ENCODE assay signal across 9 mouse cellular contexts in the genomic region with DNA sequence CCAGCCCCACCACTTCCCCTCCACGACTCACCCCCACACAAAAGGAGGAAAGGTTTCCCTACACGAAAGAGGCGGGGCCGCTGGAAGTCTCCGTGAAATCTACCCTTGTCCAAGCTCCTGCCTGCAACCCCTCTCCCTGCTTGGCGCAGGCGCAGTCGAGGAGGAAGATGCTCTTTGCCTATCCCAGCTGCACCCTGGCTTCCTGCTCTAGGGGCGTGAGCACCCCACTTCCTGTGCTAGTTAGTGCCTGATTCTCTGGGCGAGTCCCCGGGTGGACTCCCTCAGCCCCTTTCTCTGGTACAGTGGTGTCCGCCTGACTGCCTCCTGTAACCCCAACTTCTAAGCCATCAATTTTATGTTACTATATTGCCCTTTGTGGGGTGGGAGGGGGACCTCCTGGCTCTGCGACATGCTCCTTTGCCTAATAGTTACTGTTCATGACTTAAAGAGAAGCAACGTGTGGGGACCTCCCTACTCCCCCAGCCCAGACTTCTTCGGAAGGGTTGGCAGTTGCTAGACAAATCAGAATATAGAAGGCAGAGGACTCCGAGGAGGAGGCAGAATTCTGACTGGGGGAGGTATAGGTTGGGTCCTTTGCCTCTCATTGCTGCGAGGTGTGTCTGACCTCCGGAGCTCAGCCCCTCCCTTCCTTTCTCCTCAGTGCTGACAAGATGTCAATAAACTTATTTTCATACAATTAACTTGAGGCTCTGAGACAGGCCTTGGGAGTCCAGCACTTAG. TPM values are rescaled to one million over a fixed set of nuclear protein-coding genes. Genes with fewer than 3 reads are reported as not detected.
A peak's percentile ranks its signal among the peaks of the same experiment; 100 is the strongest.
DNase-seq lines count a peak whose midpoint lies in the region; ATAC-seq lines count a peak whose summit lies in the region.
"Had no signal": no experiment of that assay in that cellular context is flagged by ENCODE, and none has a peak within 500 bp of the region (broad histone marks: within the 10 kb centered on the region; RNA-seq: fewer than 3 reads in every experiment).

No protein-coding gene starts in this region.

- WGBS in forebrain, embryonic 16.5 days, result 52% methylated on average over 18 of the region's 18 CpGs
- WGBS in hindbrain, embryonic 12.5 days, result 41% methylated on average over 18 of the region's 18 CpGs
- 34% methylated on average over 18 of the region's 18 CpGs for WGBS in limb, embryonic 15.5 days
- 37% methylated on average over 18 of the region's 18 CpGs for WGBS in midbrain, embryonic 14.5 days

- peaks cover 4% of the 10 kb centered on the region; the same call in 1 of the 2 replicates for H3K36me3 ChIP-seq in forebrain, embryonic 16.5 days (ENCODE audit: control insufficient read depth, insufficient read depth)
- peaks cover 17% of the 10 kb centered on the region for H3K36me3 ChIP-seq in hindbrain, embryonic 12.5 days
- H3K36me3 ChIP-seq in limb, embryonic 15.5 days, result peaks cover 18% of the 10 kb centered on the region
- peaks cover 17% of the 10 kb centered on the region for H3K36me3 ChIP-seq in midbrain, embryonic 14.5 days (ENCODE audit: control insufficient read depth, insufficient read depth, low read length)

- ATAC-seq in forebrain, embryonic 16.5 days, result no peak
- ATAC-seq in hindbrain, embryonic 12.5 days (ENCODE audit: low FRiP score), result no peak
- ATAC-seq in limb, embryonic 15.5 days (ENCODE audit: insufficient number of reproducible peaks, low FRiP score, low TSS enrichment, low read depth), result no peak
- no peak for ATAC-seq in midbrain, embryonic 14.5 days (ENCODE audit: low FRiP score, low TSS enrichment)

- no peaks in the 10 kb centered on the region for H3K27me3 ChIP-seq in forebrain, embryonic 16.5 days (replicated peaks; ENCODE audit: control insufficient read depth, insufficient read depth, low read length)
- no peaks in the 10 kb centered on the region for H3K27me3 ChIP-seq in hindbrain, embryonic 12.5 days
- no peaks in the 10 kb centered on the region for H3K27me3 ChIP-seq in limb, embryonic 15.5 days
- no peaks in the 10 kb centered on the region for H3K27me3 ChIP-seq in midbrain, embryonic 14.5 days (ENCODE audit: control insufficient read depth, insufficient read depth, low read length)

- no peaks in the 10 kb centered on the region for H3K9me3 ChIP-seq in forebrain, embryonic 16.5 days (ENCODE audit: control insufficient read depth, low read length)
- no peaks in the 10 kb centered on the region for H3K9me3 ChIP-seq in hindbrain, embryonic 12.5 days (replicated peaks)
- no peaks in the 10 kb centered on the region for H3K9me3 ChIP-seq in limb, embryonic 15.5 days
- no peaks in the 10 kb centered on the region for H3K9me3 ChIP-seq in midbrain, embryonic 14.5 days (ENCODE audit: control insufficient read depth, low read length)

- H3K4me2 ChIP-seq in forebrain, embryonic 16.5 days (ENCODE audit: low read length), result peak overlapping the region; percentile 9; the same call in 1 of the 2 replicates
- peak overlapping the region; percentile 52 for H3K4me2 ChIP-seq in hindbrain, embryonic 12.5 days (replicated peaks)
- peak overlapping the region; percentile 42 for H3K4me2 ChIP-seq in limb, embryonic 15.5 days
- H3K4me2 ChIP-seq in midbrain, embryonic 14.5 days (ENCODE audit: low read length), result peak overlapping the region; percentile 41

- peak overlapping the region; percentile 13; the same call in 1 of the 2 replicates for H3K9ac ChIP-seq in forebrain, embryonic 16.5 days (replicated peaks; ENCODE audit: low read depth, low read length)
- peak overlapping the region; percentile 66 for H3K9ac ChIP-seq in hindbrain, embryonic 12.5 days
- no peak overlapping the region for H3K9ac ChIP-seq in limb, embryonic 15.5 days
- peak overlapping the region; percentile 36; the same call in 1 of the 2 replicates for H3K9ac ChIP-seq in midbrain, embryonic 14.5 days (replicated peaks; ENCODE audit: low read length)

- peaks cover 31% of the 10 kb centered on the region for H3K4me1 ChIP-seq in forebrain, embryonic 16.5 days (replicated peaks; ENCODE audit: control insufficient read depth, insufficient read depth, low read length)
- peaks cover 43% of the 10 kb centered on the region for H3K4me1 ChIP-seq in hindbrain, embryonic 12.5 days
- peaks cover 43% of the 10 kb centered on the region for H3K4me1 ChIP-seq in limb, embryonic 15.5 days
- H3K4me1 ChIP-seq in midbrain, embryonic 14.5 days (ENCODE audit: control insufficient read depth, insufficient read depth, low read length), result peaks cover 23% of the 10 kb centered on the region

- H3K27ac ChIP-seq in forebrain, embryonic 16.5 days (ENCODE audit: low read length), result no peak overlapping the region
- H3K27ac ChIP-seq in hindbrain, embryonic 12.5 days, result 0 out of 2 replicates have a peak overlapping the region, but pooled peaks have one; percentile 12
- H3K27ac ChIP-seq in limb, embryonic 15.5 days, result peak overlapping the region; percentile 85; the same call in 1 of the 2 replicates
- no peak overlapping the region for H3K27ac ChIP-seq in midbrain, embryonic 14.5 days (replicated peaks; ENCODE audit: low read depth, low read length)

- H3K4me3 ChIP-seq in forebrain, embryonic 16.5 days (replicated peaks; ENCODE audit: low read length), result peak overlapping the region; percentile 18
- H3K4me3 ChIP-seq in hindbrain, embryonic 12.5 days, result peak overlapping the region; percentile 25
- H3K4me3 ChIP-seq in limb, embryonic 15.5 days, result peak overlapping the region; percentile 29
- H3K4me3 ChIP-seq in midbrain, embryonic 14.5 days (replicated peaks; ENCODE audit: low read depth, low read length), result peak overlapping the region; percentile 25

- DNase-seq in CD8-positive naive resting alpha-beta T cell, adult 2 months (ENCODE audit: low read depth in 2 of 2, low spot score in 2 of 2), result peak; percentile 76 to 79
- peak; percentile 36 to 62 for DNase-seq in adrenal gland, adult 18-20 months (ENCODE audit: low spot score in 2 of 2)
- peak; percentile 49 for DNase-seq in midbrain, embryonic 14.5 days
- DNase-seq in thymus, postnatal 10 days (ENCODE audit: low spot score in 2 of 2), result peak; percentile 93 to 94
- no peak for DNase-seq in cerebellum, adult 8-10 months

RNA-seq across cellular contexts. Expression of a gene that starts 2.6 kb away (rescaled TPM):
- 10 to 100 TPM; 42.9 to 47.0 TPM for total RNA-seq in adrenal gland, adult 18-20 months (2021)
- polyA plus RNA-seq in forebrain, embryonic 16.5 days (2015; fragmentation: Nextera tagmentation; extraction: Ambion mirVana), result 28.0 and 30.4 TPM in 2 replicates
- polyA plus RNA-seq in hindbrain, embryonic 12.5 days (2016; fragmentation: Nextera tagmentation; extraction: Ambion mirVana), result 44.0 and 47.4 TPM in 2 replicates
- 24.0 and 26.1 TPM in 2 replicates for polyA plus RNA-seq in limb, embryonic 15.5 days (2015; fragmentation: Nextera tagmentation; extraction: Ambion mirVana)
- 30.8 and 34.2 TPM in 2 replicates for polyA plus RNA-seq in midbrain, embryonic 14.5 days (2014; fragmentation: Nextera tagmentation; extraction: Ambion mirVana)

RNA-seq across cellular contexts. Expression of a gene that starts 10.2 kb away (rescaled TPM):
- 10 to 100 TPM in 1 of 2 experiments, 1 to 10 TPM in 1; 9.3 to 12.2 TPM for total RNA-seq in adrenal gland, adult 18-20 months (2021)
- polyA plus RNA-seq in forebrain, embryonic 16.5 days (2015; fragmentation: Nextera tagmentation; extraction: Ambion mirVana), result 3.1 and 3.6 TPM in 2 replicates
- polyA plus RNA-seq in hindbrain, embryonic 12.5 days (2016; fragmentation: Nextera tagmentation; extraction: Ambion mirVana), result 6.8 and 6.9 TPM in 2 replicates
- polyA plus RNA-seq in limb, embryonic 15.5 days (2015; fragmentation: Nextera tagmentation; extraction: Ambion mirVana), result 5.2 and 5.3 TPM in 2 replicates
- polyA plus RNA-seq in midbrain, embryonic 14.5 days (2014; fragmentation: Nextera tagmentation; extraction: Ambion mirVana), result 4.2 and 4.8 TPM in 2 replicates

RNA-seq across cellular contexts. Expression of a gene that starts 14.0 kb away (rescaled TPM):
- total RNA-seq in adrenal gland, adult 18-20 months (2021), result not detected
- 0.46 and 0.91 TPM in 2 replicates for polyA plus RNA-seq in forebrain, embryonic 16.5 days (2015; fragmentation: Nextera tagmentation; extraction: Ambion mirVana)
- 0.29 and 0.37 TPM in 2 replicates for polyA plus RNA-seq in hindbrain, embryonic 12.5 days (2016; fragmentation: Nextera tagmentation; extraction: Ambion mirVana)
- not detected in 2 replicates for polyA plus RNA-seq in limb, embryonic 15.5 days (2015; fragmentation: Nextera tagmentation; extraction: Ambion mirVana)
- polyA plus RNA-seq in midbrain, embryonic 14.5 days (2014; fragmentation: Nextera tagmentation; extraction: Ambion mirVana), result 0.58 and 0.86 TPM in 2 replicates
- polyA plus RNA-seq: gonadal fat pad, adult 2 months had no signal

RNA-seq across cellular contexts. Expression of a gene that starts 22.1 kb away (rescaled TPM):
- not detected for total RNA-seq in adrenal gland, adult 18-20 months (2021)
- polyA plus RNA-seq in forebrain, embryonic 16.5 days (2015; fragmentation: Nextera tagmentation; extraction: Ambion mirVana), result not detected in 2 replicates
- polyA plus RNA-seq in hindbrain, embryonic 12.5 days (2016; fragmentation: Nextera tagmentation; extraction: Ambion mirVana), result 0.10 and 0.73 TPM in 2 replicates
- 3.8 and 3.9 TPM in 2 replicates for polyA plus RNA-seq in limb, embryonic 15.5 days (2015; fragmentation: Nextera tagmentation; extraction: Ambion mirVana)
- not detected in 2 replicates for polyA plus RNA-seq in midbrain, embryonic 14.5 days (2014; fragmentation: Nextera tagmentation; extraction: Ambion mirVana)

RNA-seq across cellular contexts. Expression of a gene that starts 22.9 kb away (rescaled TPM):
- 100 to 1,000 TPM in 1 of 2 experiments, 10 to 100 TPM in 1; 92.0 to 105 TPM for total RNA-seq in adrenal gland, adult 18-20 months (2021)
- 34.4 and 34.7 TPM in 2 replicates for polyA plus RNA-seq in forebrain, embryonic 16.5 days (2015; fragmentation: Nextera tagmentation; extraction: Ambion mirVana)
- polyA plus RNA-seq in hindbrain, embryonic 12.5 days (2016; fragmentation: Nextera tagmentation; extraction: Ambion mirVana), result 47.0 and 50.8 TPM in 2 replicates
- 28.8 and 32.7 TPM in 2 replicates for polyA plus RNA-seq in limb, embryonic 15.5 days (2015; fragmentation: Nextera tagmentation; extraction: Ambion mirVana)
- 18.1 and 28.1 TPM in 2 replicates for polyA plus RNA-seq in midbrain, embryonic 14.5 days (2014; fragmentation: Nextera tagmentation; extraction: Ambion mirVana)

Comparison
In these comparisons a context has a peak if more than half of its experiments do, and no peak if none do; other contexts are left out.
1. H3K27ac ChIP-seq: peak in hindbrain, embryonic 12.5 days (single experiment) and limb, embryonic 15.5 days (single experiment); none in forebrain, embryonic 16.5 days (single experiment) and midbrain, embryonic 14.5 days (single experiment).
2. Peak in every context shown above with its lines, with median percentiles within 50 percentile points of each other: H3K4me2 ChIP-seq and H3K4me3 ChIP-seq.